Mouse (Mus musculus) CH12.LX (cell line): ENCODE measurements at regions not wholly inside any gene's neighbourhood (a gene's known extent, or its start where the extent isn't known, plus 50 kb on each side); places are given as distances from the start of the nearest gene placed in this dataset.

Experiments
- DNase-seq: peaks from one replicate; pipeline ENCODE4 v3.0.0-alpha.2; 2013; ENCODE audit errors: extremely low read depth
- H3K27ac ChIP-seq: 2 replicates; pipeline ENCODE4 v1.5.1; 2012; ENCODE audit warnings: low read depth, mild to moderate bottlenecking, control low read depth, moderate library complexity; ENCODE audit not compliant: insufficient read depth
- H3K27me3 ChIP-seq: replicated peaks from 2 replicates; pipeline ENCODE3; 2012; ENCODE audit warnings: inconsistent platforms
- H3K36me3 ChIP-seq, 2 experiments: replicated peaks in 1 of 2; 2 replicates each; pipeline versions ENCODE3 to v1.6.1; 2012; ENCODE audit warnings: inconsistent platforms in 1 of 2, low read length in 1 of 2, mild to moderate bottlenecking in 1 of 2, mixed read lengths in 1 of 2, moderate library complexity in 1 of 2; ENCODE audit not compliant: control insufficient read depth in 1 of 2, insufficient read depth in 1 of 2
- H3K4me1 ChIP-seq, 2 experiments: 2 replicates each; pipeline ENCODE4 v1.6.1; 2012; ENCODE audit warnings: inconsistent platforms in 1 of 2, moderate library complexity in 1 of 2; ENCODE audit not compliant: insufficient read depth in 2 of 2, control insufficient read depth in 1 of 2
- H3K4me2 ChIP-seq: 2 replicates; pipeline ENCODE4 v1.6.1; 2012; ENCODE audit warnings: low read depth, mild to moderate bottlenecking, control low read depth; ENCODE audit not compliant: poor library complexity, insufficient read depth, severe bottlenecking
- H3K4me3 ChIP-seq, 3 experiments: fragments of 150-350 bp in 1 of 3; sonication (generic) in 1 of 3; replicated peaks in 1 of 3; 2 replicates each; pipeline versions ENCODE3 to v1.5.1; 2011 to 2012; ENCODE audit warnings: low read depth in 2 of 3, low read length in 2 of 3, mild to moderate bottlenecking in 2 of 3, moderate library complexity in 2 of 3, control low read depth in 1 of 3, improper control_type of control experiment in 1 of 3, inconsistent platforms in 1 of 3, mixed read lengths in 1 of 3; ENCODE audit not compliant: poor library complexity in 1 of 3
- H3K79me2 ChIP-seq: replicated peaks from 2 replicates; pipeline ENCODE4 v1.6.1; 2012; ENCODE audit warnings: mild to moderate bottlenecking, moderate library complexity; ENCODE audit not compliant: control insufficient read depth, poor library complexity, insufficient read depth, severe bottlenecking; ENCODE audit errors: extremely low read depth
- H3K9ac ChIP-seq: 2 replicates; pipeline ENCODE4 v1.6.1; 2012; ENCODE audit warnings: low read depth, mild to moderate bottlenecking, control low read depth, moderate library complexity; ENCODE audit not compliant: insufficient read depth
- H3K9me3 ChIP-seq: replicated peaks from 2 replicates; pipeline ENCODE3; 2012; ENCODE audit warnings: low read length, inconsistent platforms, mixed read lengths
- CTCF ChIP-seq, 2 experiments: IDR thresholded peaks in 1 of 2; conservative IDR thresholded peaks in 1 of 2; 2 replicates each; pipeline ENCODE4 v1.5.1; 2011 to 2012; ENCODE audit warnings: low read depth in 2 of 2, low read length in 2 of 2, improper control_type of control experiment in 1 of 2, inconsistent platforms in 1 of 2, mild to moderate bottlenecking in 1 of 2, moderate library complexity in 1 of 2
- E2F4 ChIP-seq: IDR thresholded peaks from 2 replicates; pipeline ENCODE4 v1.6.1; 2011; ENCODE audit warnings: low read depth, low read length, improper control_type of control experiment; ENCODE audit not compliant: insufficient replicate concordance
- ELF1 ChIP-seq: IDR thresholded peaks from 2 replicates; pipeline ENCODE4 v1.6.1; 2014; ENCODE audit warnings: low read depth, mild to moderate bottlenecking, inconsistent platforms, low read length, improper control_type of control experiment
- EP300 ChIP-seq: IDR thresholded peaks from 2 replicates; pipeline ENCODE4 v1.6.1; 2011; ENCODE audit warnings: low read length, improper control_type of control experiment
- GABPA ChIP-seq: IDR thresholded peaks from 2 replicates; pipeline ENCODE4 v1.6.1; 2012; ENCODE audit warnings: low read depth, low read length, improper control_type of control experiment, inconsistent platforms; ENCODE audit not compliant: insufficient replicate concordance
- HCFC1 ChIP-seq: IDR thresholded peaks from 2 replicates; pipeline ENCODE4 v1.6.1; 2012; ENCODE audit warnings: low read depth, mild to moderate bottlenecking, inconsistent platforms, low read length, improper control_type of control experiment
- JUND ChIP-seq: conservative IDR thresholded peaks from 2 replicates; pipeline ENCODE4 v1.6.1; 2011; ENCODE audit warnings: low read depth, low read length, improper control_type of control experiment
- MYC ChIP-seq: IDR thresholded peaks from 2 replicates; pipeline ENCODE4 v1.6.1; 2011; ENCODE audit warnings: low read depth, mild to moderate bottlenecking, improper control_type of control experiment, low read length
- NELFE ChIP-seq: IDR thresholded peaks from 2 replicates; pipeline ENCODE4 v1.6.1; 2011; ENCODE audit warnings: low read depth, low read length, improper control_type of control experiment
- PAX5 ChIP-seq: IDR thresholded peaks from 2 replicates; pipeline ENCODE4 v1.6.1; 2012; ENCODE audit warnings: low read length, inconsistent platforms, mixed read lengths
- POLR2AphosphoS2 ChIP-seq: IDR thresholded peaks from 2 replicates; pipeline ENCODE4 v1.6.1; 2011; ENCODE audit warnings: low read depth, low read length, improper control_type of control experiment
- SMC3 ChIP-seq: IDR thresholded peaks from 2 replicates; pipeline ENCODE4 v1.6.1; 2011; ENCODE audit warnings: low read depth, low read length, improper control_type of control experiment
- UBTF ChIP-seq: IDR thresholded peaks from 2 replicates; pipeline ENCODE4 v1.6.1; 2012; ENCODE audit warnings: low read depth, mild to moderate bottlenecking, inconsistent platforms, low read length, improper control_type of control experiment, moderate library complexity
- ZKSCAN1 ChIP-seq: IDR thresholded peaks from 2 replicates; pipeline ENCODE4 v1.6.1; 2012; ENCODE audit warnings: low read depth, inconsistent platforms, low read length, improper control_type of control experiment, borderline replicate concordance
- ZNF384 ChIP-seq: IDR thresholded peaks from 2 replicates; pipeline ENCODE4 v1.6.1; 2012; ENCODE audit warnings: low read depth, low read length, improper control_type of control experiment, inconsistent platforms
- dilution Hi-C: fragments of 300-500 bp; cut with MboI; formaldehyde crosslinking; loops from 2 replicates; pipeline ENCODE4 v1.14.3; 2020; ENCODE audit warnings: low sequenced_read_pairs; ENCODE audit not compliant: extremely low pct_unique_long_range_greater_than_20kb, extremely low pct_ligation_motif_present
- in situ Hi-C: fragments of 300-500 bp; cut with MboI; formaldehyde crosslinking; loops from 3 replicates; pipeline ENCODE4 v1.14.3; 2019; ENCODE audit warnings: low sequenced_read_pairs, low pct_ligation_motif_present, low pct_unique_long_range_greater_than_20kb, mixed read lengths

GRCm38 (mm10) chr6:100010954-100011481 is 276.3 kb downstream of the Rybp start:
- Histone ChIP-seq H3K9ac (no peak overlapping the region), H3K9me3 (no peaks in the 10 kb centered on the region), H3K36me3 (no peaks in the 10 kb centered on the region), H3K27me3 (no peaks in the 10 kb centered on the region), H3K79me2 (no peaks in the 10 kb centered on the region), H3K4me1 (no peaks in the 10 kb centered on the region; a peak in 1 of 4 replicates), H3K27ac (no peak overlapping the region), H3K4me3 (no peak overlapping the region), H3K4me2 (no peak overlapping the region)
- dilution Hi-C loops: no loop called here
- no peak for DNase-seq
- no peak for TF ChIP-seq ZNF384
- no peak for TF ChIP-seq POLR2AphosphoS2
- in situ Hi-C loops: no loop called here

- Histone ChIP-seq H3K4me1 (peaks cover 0 to 27% of the 10 kb centered on the region in 2 experiments; a peak in 2 of 4 replicates), H3K79me2 (no peaks in the 10 kb centered on the region), H3K9me3 (no peaks in the 10 kb centered on the region), H3K36me3 (no peaks in the 10 kb centered on the region), H3K4me2 (no peak overlapping the region), H3K9ac (no peak overlapping the region), H3K27ac (no peak overlapping the region), H3K4me3 (no peak overlapping the region), H3K27me3 (peaks cover 3% of the 10 kb centered on the region)
- in situ Hi-C loops (no loop called here), dilution Hi-C loops (no loop called here)
- TF ChIP-seq PAX5: no peak
- TF ChIP-seq JUND: no peak
- TF ChIP-seq ZKSCAN1: no peak
- TF ChIP-seq HCFC1: no peak
- TF ChIP-seq E2F4: no peak
- TF ChIP-seq ZNF384: no peak
- TF ChIP-seq ELF1: no peak
- no peak for TF ChIP-seq EP300
- TF ChIP-seq GABPA: no peak
- no peak for TF ChIP-seq NELFE
- no peak for TF ChIP-seq CTCF (conservative IDR thresholded peaks at IDR 0.05 in 1 of 2, IDR thresholded peaks at IDR 0.05 in 1 of 2; ENCODE audit: low read depth in 2 of 2, low read length in 2 of 2)
- no peak for TF ChIP-seq POLR2AphosphoS2
- TF ChIP-seq SMC3: no peak
- TF ChIP-seq MYC: no peak
- TF ChIP-seq UBTF: no peak
- DNase-seq: no peak
Observed at GRCm38 (mm10) chr6:99999711-100000365, 273.6 kb upstream of the Prok2 start.
